Mouse (Mus musculus): Measurements from ENCODE around the gene Efcc1. TPM values are rescaled to one million over a fixed set of nuclear protein-coding genes. Genes with fewer than 3 reads are reported as not detected.

Gene Efcc1
- polyA plus RNA-seq, 1 experiment from 2014 or later: 0.46 TPM

DNA sequence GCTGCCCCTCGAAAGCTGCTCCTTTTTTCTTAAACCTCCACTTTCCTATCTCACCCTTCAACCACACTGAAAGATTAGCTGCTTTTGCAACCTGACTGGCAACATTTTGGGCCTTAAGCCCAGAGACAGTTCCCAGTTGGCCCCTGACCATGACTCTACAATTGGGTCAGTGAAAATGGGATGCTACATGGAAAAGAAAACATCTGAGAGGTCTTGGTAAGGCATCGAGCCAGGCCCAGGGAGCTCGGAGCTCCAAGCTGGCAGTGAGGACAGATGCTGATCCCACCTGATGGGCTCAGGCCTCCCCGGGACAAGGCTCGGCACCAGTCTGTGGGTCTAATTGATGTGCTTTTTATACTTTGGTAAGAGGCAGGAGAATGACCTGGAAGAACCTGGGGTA, 61.2 kb downstream of the Efcc1 start:
- ATAC-seq (ENCODE audit: insufficient number of reproducible peaks, low FRiP score): no peak

DNA sequence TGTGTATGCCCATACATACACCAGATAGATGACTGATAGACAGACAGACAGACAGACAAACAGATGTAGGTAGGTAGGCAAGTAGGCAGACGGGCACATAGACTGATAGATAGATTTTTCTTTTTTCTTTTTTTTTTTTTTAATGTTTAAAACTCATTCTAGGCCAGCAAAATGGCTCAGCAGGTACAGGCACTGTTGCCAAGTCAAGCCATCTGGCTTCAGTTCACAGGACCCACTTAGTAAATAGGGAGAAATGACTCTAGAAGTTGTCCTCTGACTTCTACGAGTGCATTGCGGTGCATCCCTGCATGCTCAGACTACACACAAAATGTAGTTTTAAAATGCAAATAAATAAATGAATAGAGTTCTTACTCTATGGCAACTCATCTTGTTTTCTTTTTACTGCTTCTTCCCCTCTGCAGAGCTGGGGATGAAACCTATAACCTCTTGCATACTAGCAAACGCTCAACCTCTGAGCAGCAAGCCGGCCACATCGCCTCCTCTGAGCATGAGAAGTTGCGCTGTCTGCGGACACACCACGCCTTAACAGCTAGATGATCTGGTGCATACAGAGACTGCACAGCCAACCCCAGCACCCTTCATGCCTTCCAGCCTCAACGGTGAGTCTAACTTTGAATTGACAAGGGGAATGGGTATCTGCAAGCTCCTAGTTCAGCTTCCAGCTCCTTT, 63.3 kb downstream of the Efcc1 start:
- 88% methylated on average over 10 of the region's 10 CpGs for WGBS
- no peaks in the 10 kb centered on the region for H3K9me3 ChIP-seq (replicated peaks)
- H3K4me1 ChIP-seq (replicated peaks): peaks cover 31% of the 10 kb centered on the region
- ATAC-seq (ENCODE audit: insufficient number of reproducible peaks, low FRiP score): no peak
- no peak overlapping the region for H3K27ac ChIP-seq (ENCODE audit: poor library complexity, severe bottlenecking)
- no peak overlapping the region for H3K9ac ChIP-seq
- H3K27me3 ChIP-seq (replicated peaks): no peaks in the 10 kb centered on the region
- H3K4me3 ChIP-seq: no peak overlapping the region
- H3K36me3 ChIP-seq: peaks cover 14% of the 10 kb centered on the region; the same call in 1 of the 2 replicates
- H3K4me2 ChIP-seq: no peak overlapping the region

More for the DNA sequence above, 61.2 kb downstream of the Efcc1 start:
- WGBS: 88% methylated on average over 5 of the region's 5 CpGs
- Histone ChIP-seq H3K4me2 (no peak overlapping the region), H3K9ac (no peak overlapping the region), H3K27me3 (replicated peaks) (no peaks in the 10 kb centered on the region), H3K4me3 (no peak overlapping the region), H3K9me3 (replicated peaks) (no peaks in the 10 kb centered on the region), H3K27ac (ENCODE audit: poor library complexity, severe bottlenecking) (no peak overlapping the region), H3K36me3 (peaks cover 14% of the 10 kb centered on the region; the same call in 1 of the 2 replicates), H3K4me1 (replicated peaks) (peaks cover 33% of the 10 kb centered on the region)

DNA sequence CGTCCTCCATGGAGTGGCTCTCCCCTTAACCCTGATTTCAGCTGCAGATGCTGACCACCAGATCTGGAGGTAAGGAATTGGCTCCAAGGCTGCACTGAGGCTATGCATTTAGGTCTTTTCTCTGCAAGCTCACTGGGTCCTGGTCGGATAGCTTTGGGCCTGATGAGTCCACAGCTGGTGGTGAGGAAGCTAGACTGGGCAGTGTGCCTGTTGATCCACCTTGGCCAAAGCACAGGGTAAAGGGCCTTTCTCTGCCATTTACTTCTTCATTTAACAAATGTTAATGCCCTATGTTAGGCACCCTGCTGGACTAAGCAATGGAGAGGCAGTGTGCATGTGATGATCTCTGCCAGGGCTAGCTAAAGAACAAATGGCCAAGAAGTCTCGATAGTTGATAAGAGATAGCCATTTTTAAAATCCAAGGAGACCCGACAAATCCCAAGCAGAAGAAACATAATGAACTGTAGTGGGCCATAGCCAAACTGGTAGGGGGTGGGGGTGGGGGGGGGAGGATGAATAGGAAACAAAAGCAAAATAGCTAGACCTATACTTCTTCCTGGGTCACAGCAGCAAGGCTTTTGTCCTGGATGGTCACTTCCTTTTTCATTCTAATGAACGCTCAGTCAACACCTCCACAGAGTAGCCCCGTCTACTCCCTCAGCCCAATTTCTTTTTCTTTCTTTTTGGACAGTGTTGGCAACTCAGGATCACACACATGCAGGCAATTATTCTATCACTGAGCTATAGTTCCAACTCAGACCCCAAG, 64.9 kb downstream of the Efcc1 start:
- no peaks in the 10 kb centered on the region for H3K27me3 ChIP-seq (replicated peaks)
- 65% methylated on average over 6 of the region's 6 CpGs for WGBS
- H3K27ac ChIP-seq (ENCODE audit: poor library complexity, severe bottlenecking): no peak overlapping the region
- H3K4me1 ChIP-seq (replicated peaks): peaks cover 21% of the 10 kb centered on the region
- no peak overlapping the region for H3K4me3 ChIP-seq
- no peak overlapping the region for H3K4me2 ChIP-seq
- no peaks in the 10 kb centered on the region for H3K9me3 ChIP-seq (replicated peaks)
- no peak for ATAC-seq (ENCODE audit: insufficient number of reproducible peaks, low FRiP score)
- no peak overlapping the region for H3K9ac ChIP-seq
- H3K36me3 ChIP-seq: peaks cover 14% of the 10 kb centered on the region; the same call in 1 of the 2 replicates

- H3K4me2 ChIP-seq: no peak overlapping the region
- ATAC-seq (ENCODE audit: insufficient number of reproducible peaks, low FRiP score): no peak
- H3K4me1 ChIP-seq (replicated peaks): peaks cover 13% of the 10 kb centered on the region
- no peak overlapping the region for H3K4me3 ChIP-seq
- no peak overlapping the region for H3K9ac ChIP-seq
- H3K9me3 ChIP-seq (replicated peaks): no peaks in the 10 kb centered on the region
- H3K36me3 ChIP-seq: peaks cover 14% of the 10 kb centered on the region; the same call in 1 of the 2 replicates
- no peak overlapping the region for H3K27ac ChIP-seq (ENCODE audit: poor library complexity, severe bottlenecking)
- WGBS: 84% methylated on average over 6 of the region's 6 CpGs
- H3K27me3 ChIP-seq (replicated peaks): no peaks in the 10 kb centered on the region
Measured at GRCm38 (mm10) chr6:87796251-87796880, 65.7 kb downstream of the Efcc1 start.

GRCm38 (mm10) chr6:87797321-87797720, 66.7 kb downstream of the Efcc1 start:
- no peaks in the 10 kb centered on the region for H3K9me3 ChIP-seq (replicated peaks)
- no peak overlapping the region for H3K27ac ChIP-seq (ENCODE audit: poor library complexity, severe bottlenecking)
- no peak for ATAC-seq (ENCODE audit: insufficient number of reproducible peaks, low FRiP score)
- H3K9ac ChIP-seq: no peak overlapping the region
- H3K27me3 ChIP-seq (replicated peaks): no peaks in the 10 kb centered on the region
- peaks cover 11% of the 10 kb centered on the region for H3K4me1 ChIP-seq (replicated peaks)
- H3K36me3 ChIP-seq: peaks cover 8% of the 10 kb centered on the region; the same call in 1 of the 2 replicates
- no peak overlapping the region for H3K4me3 ChIP-seq
- H3K4me2 ChIP-seq: no peak overlapping the region
- WGBS: 51% methylated on average over 2 of the region's 2 CpGs

DNA sequence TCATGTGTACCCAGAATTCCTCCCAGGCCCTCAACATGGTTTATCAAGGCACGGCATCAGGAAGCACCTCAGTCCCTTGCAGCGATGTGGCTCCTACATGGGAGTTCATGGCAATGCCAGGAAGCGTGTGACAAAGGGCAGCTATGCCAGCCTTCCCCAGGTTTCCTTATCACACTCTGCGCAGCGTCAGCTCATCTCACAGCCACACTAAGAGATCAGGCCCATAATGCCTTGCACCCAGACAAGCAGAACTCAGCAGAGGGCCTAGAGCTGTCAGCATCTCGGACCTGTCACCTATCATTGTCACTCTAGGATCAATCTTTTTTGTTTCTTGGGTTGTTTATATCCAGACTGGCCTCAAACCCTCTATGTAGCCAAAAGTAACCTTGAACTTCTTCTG, 68.9 kb downstream of the Efcc1 start:
- peaks cover 11% of the 10 kb centered on the region; the same call in 1 of the 2 replicates for H3K4me1 ChIP-seq (replicated peaks)
- H3K4me2 ChIP-seq: no peak overlapping the region
- WGBS: 62% methylated on average over 6 of the region's 6 CpGs
- H3K9ac ChIP-seq: no peak overlapping the region
- no peak overlapping the region for H3K4me3 ChIP-seq
- no peak for ATAC-seq (ENCODE audit: insufficient number of reproducible peaks, low FRiP score)
- no peaks in the 10 kb centered on the region for H3K9me3 ChIP-seq (replicated peaks)
- no peaks in the 10 kb centered on the region for H3K27me3 ChIP-seq (replicated peaks)
- H3K36me3 ChIP-seq: no peaks in the 10 kb centered on the region
- H3K27ac ChIP-seq (ENCODE audit: poor library complexity, severe bottlenecking): no peak overlapping the region

DNA sequence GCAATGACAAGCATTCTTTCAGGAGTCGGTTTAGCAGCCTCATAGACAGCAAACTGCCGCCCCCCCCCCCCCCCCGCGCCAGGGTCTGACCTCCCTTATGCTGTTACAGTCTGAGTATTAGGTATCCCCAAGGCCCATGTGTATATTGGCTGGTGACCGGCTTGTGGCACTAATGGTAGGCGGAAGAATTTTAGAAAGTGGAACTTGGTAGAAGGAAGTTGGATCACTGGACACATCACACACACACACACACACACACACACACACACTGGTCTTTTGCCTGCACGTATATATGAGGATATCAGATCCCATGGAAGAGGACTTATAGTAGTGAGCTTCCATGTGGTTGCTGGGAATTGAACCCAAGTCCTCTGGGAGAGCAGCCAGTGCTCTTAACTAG, 71.8 kb downstream of the Efcc1 start:
- no peak for ATAC-seq (ENCODE audit: insufficient number of reproducible peaks, low FRiP score)
- H3K27me3 ChIP-seq (replicated peaks): no peaks in the 10 kb centered on the region
- H3K4me2 ChIP-seq: no peak overlapping the region
- H3K36me3 ChIP-seq: no peaks in the 10 kb centered on the region
- WGBS: 83% methylated on average over 7 of the region's 7 CpGs
- H3K27ac ChIP-seq (ENCODE audit: poor library complexity, severe bottlenecking): no peak overlapping the region
- no peak overlapping the region for H3K4me3 ChIP-seq
- no peaks in the 10 kb centered on the region for H3K9me3 ChIP-seq (replicated peaks)
- peaks cover 14% of the 10 kb centered on the region; the same call in 1 of the 2 replicates for H3K4me1 ChIP-seq (replicated peaks)
- H3K9ac ChIP-seq: no peak overlapping the region

DNA sequence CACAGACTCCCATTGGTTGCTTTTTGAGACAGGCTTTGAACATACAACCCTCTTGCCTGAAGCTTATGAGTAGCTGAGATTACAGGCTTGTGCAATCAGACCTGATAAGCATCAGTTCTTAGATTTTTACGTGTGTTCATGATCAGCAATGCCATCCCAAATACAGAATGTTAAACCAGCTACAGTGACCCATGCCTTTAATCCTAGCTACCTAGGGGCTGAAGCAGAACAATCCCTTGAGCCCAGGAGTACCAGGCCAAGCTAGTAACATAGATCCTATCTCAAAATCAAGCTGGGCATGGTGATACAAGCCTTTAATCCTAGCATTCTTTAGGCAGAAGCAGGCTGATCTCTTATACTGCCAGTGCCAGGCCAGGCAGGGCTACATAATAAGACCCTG, 73.4 kb downstream of the Efcc1 start:
- no peak for ATAC-seq (ENCODE audit: insufficient number of reproducible peaks, low FRiP score)

DNA sequence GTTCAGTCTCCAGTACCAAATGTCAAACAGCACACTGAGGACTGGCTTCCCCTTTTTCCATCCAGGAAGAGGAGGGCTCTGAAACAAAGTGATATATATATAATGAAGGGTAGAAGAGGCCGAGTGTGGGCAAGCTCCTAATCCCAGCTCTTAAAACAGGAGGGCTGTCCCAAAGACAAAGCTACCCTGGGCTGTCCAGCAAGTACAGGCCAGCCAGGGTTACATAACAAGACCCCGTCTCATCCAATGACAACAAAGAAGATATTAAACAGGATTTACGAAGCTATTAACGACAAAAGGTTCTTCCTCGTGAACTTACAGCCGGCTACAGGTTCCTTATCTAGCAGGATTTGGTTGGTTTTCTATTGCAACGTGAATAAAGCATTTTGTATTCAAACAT, 74.2 kb downstream of the Efcc1 start:
- no peak overlapping the region for H3K9ac ChIP-seq
- H3K4me1 ChIP-seq (replicated peaks): peaks cover 13% of the 10 kb centered on the region; the same call in 1 of the 2 replicates
- no peaks in the 10 kb centered on the region for H3K27me3 ChIP-seq (replicated peaks)
- ATAC-seq (ENCODE audit: insufficient number of reproducible peaks, low FRiP score): no peak
- no peaks in the 10 kb centered on the region for H3K9me3 ChIP-seq (replicated peaks)
- no peak overlapping the region for H3K4me2 ChIP-seq
- H3K27ac ChIP-seq (ENCODE audit: poor library complexity, severe bottlenecking): no peak overlapping the region
- WGBS: 81% methylated on average over 7 of the region's 7 CpGs
- no peaks in the 10 kb centered on the region for H3K36me3 ChIP-seq
- no peak overlapping the region for H3K4me3 ChIP-seq

More for the DNA sequence above, 73.4 kb downstream of the Efcc1 start:
- H3K27me3 ChIP-seq (replicated peaks): no peaks in the 10 kb centered on the region
- H3K4me2 ChIP-seq: no peak overlapping the region
- H3K9me3 ChIP-seq (replicated peaks): no peaks in the 10 kb centered on the region
- no peak overlapping the region for H3K9ac ChIP-seq
- H3K4me3 ChIP-seq: no peak overlapping the region
- H3K36me3 ChIP-seq: no peaks in the 10 kb centered on the region
- WGBS: 85% methylated on average over 1 of the region's 1 CpGs
- no peak overlapping the region for H3K27ac ChIP-seq (ENCODE audit: poor library complexity, severe bottlenecking)
- H3K4me1 ChIP-seq (replicated peaks): peaks cover 14% of the 10 kb centered on the region; the same call in 1 of the 2 replicates

- WGBS: 87% methylated on average over 7 of the region's 7 CpGs
- no peaks in the 10 kb centered on the region for H3K27me3 ChIP-seq (replicated peaks)
- H3K9me3 ChIP-seq (replicated peaks): no peaks in the 10 kb centered on the region
- H3K4me3 ChIP-seq: no peak overlapping the region
- no peak overlapping the region for H3K27ac ChIP-seq (ENCODE audit: poor library complexity, severe bottlenecking)
- no peak overlapping the region for H3K4me2 ChIP-seq
- H3K9ac ChIP-seq: no peak overlapping the region
- peaks cover 17% of the 10 kb centered on the region for H3K4me1 ChIP-seq (replicated peaks)
- no peaks in the 10 kb centered on the region for H3K36me3 ChIP-seq
- ATAC-seq (ENCODE audit: insufficient number of reproducible peaks, low FRiP score): no peak
Measured at GRCm38 (mm10) chr6:87805448-87805847, 74.8 kb downstream of the Efcc1 start.

Measured in heart, embryonic 12.5 days (tissue).